Mouse (Mus musculus) erythroblast, embryonic 14.5 days (primary cell): ENCODE data around the gene Fbxo7.

Experiments used
- GATA1 ChIP-seq: IDR thresholded peaks from 2 replicates; pipeline ENCODE4 v1.6.1; 2012; ENCODE audit warnings: low read length, inconsistent platforms, mixed read lengths
- TAL1 ChIP-seq: IDR thresholded peaks from 3 replicates; pipeline ENCODE4 v1.6.1; 2012; ENCODE audit warnings: low read length, inconsistent platforms, mixed read lengths

GRCm38 (mm10) chr10:86021749-86022473, at the start of gene Fbxo7:
- TF ChIP-seq GATA1 (no peak), TAL1 (no peak)
